Comparison of ENCODE assay signal across 9 mouse cellular contexts in the genomic region with DNA sequence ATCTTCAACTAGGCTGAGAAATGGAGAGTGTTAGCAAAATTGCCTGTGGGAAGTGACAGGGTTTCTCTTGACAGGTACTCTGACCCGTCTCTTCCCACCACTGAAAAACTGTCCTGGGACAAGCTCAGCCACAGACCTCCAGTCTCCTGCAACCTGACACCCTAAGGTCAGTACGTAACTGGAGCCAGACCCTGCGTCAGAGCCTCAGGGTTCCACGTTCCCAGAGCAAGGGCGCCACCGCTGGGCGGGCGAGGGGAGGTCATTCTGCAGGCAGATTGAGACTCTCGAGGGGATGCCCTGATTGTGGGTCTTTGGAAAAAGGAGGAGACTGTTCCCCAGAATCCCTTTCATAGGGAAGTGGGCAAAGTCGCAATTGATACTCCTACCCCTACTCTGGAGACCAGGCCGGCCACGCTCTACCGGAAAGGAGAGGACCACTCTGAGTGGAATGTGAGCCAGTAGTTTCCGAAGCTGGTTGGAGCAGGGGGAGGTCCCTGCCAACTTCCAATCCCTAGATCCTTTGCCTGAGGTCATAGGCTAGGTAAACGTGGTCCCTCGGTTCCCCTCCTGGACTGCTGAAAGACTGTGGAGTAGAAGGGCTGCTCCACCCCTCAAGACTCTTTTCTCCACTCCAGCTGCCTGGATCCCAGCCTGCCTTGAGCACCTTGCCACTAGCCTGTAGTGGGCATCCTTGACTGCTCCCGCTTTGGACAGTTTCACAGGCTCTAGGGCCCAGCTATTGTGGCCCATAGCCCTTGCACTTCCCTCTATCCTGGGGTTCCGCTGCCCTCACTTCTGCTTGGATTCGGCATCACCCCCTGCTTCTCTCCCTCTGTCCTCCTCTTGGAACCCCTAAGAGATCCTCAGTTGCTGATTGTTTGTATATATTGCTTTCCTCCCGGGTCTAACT.
A peak's percentile ranks its signal among the peaks of the same experiment; 100 is the strongest.
DNase-seq lines count a peak whose midpoint lies in the region; ATAC-seq and TF ChIP-seq lines count a peak whose summit lies in the region.
"Had no signal": no experiment of that assay in that cellular context is flagged by ENCODE, and none has a peak within 500 bp of the region (broad histone marks: within the 10 kb centered on the region; RNA-seq: fewer than 3 reads in every experiment).

No protein-coding gene starts in this region.

- intact Hi-C loops in gastrocnemius, postnatal 14 days (cut with DNase I; ENCODE audit: low total_unique reads) = loop anchor here (5.0 kb wide), 1 partner anchor 249 kb away; no protein-coding TSS in a partner anchor

- H3K4me1 ChIP-seq in kidney, adult 2 months (ENCODE audit: control insufficient read depth, insufficient read depth, low read length) = no peaks in the 10 kb centered on the region
- no peaks in the 10 kb centered on the region; the same call in 1 of the 2 replicates for H3K4me1 ChIP-seq in lung, embryonic 15.5 days

- H3K4me3 ChIP-seq in kidney, adult 2 months (ENCODE audit: insufficient read depth, low read depth, low read length) = no peak overlapping the region
- no peak overlapping the region for H3K4me3 ChIP-seq in lung, embryonic 15.5 days
- H3K4me3 ChIP-seq: erythroblast, embryonic 14.5 days had no signal

- no peak for TF ChIP-seq POLR2A in kidney, adult 2 months (IDR thresholded peaks at IDR 0.05; ENCODE audit: low read depth, low read length)

- ATAC-seq in lung, embryonic 15.5 days (ENCODE audit: borderline replicate concordance, extremely low read depth, low FRiP score, low TSS enrichment) = peak; percentile 70; the same call in 1 of the 2 replicates

- DNase-seq in ovary, postnatal 10 days (ENCODE audit: low spot score) = peak; percentile 3
- DNase-seq in ovary, adult 18-20 months (ENCODE audit: low spot score) = no peak
- DNase-seq in brain, adult 2 months (ENCODE audit: low read depth, low spot score) = peak; percentile 4
- peak; percentile 71 for DNase-seq in gastrocnemius, postnatal 14 days
- peak; percentile 23 for DNase-seq in kidney, adult 2 months
- DNase-seq in thymus, postnatal 25 days = peak; percentile 9
- no peak for DNase-seq in frontal cortex, postnatal 10 days (ENCODE audit: low spot score in 2 of 2)

- TF ChIP-seq CTCF in kidney, adult 2 months (conservative IDR thresholded peaks at IDR 0.05; ENCODE audit: insufficient read depth, insufficient read length, low read depth, low read length) = peak; percentile 55

- no peaks in the 10 kb centered on the region; the same call in 1 of the 2 replicates for H3K27me3 ChIP-seq in kidney, adult 2 months (replicated peaks; ENCODE audit: control insufficient read depth, insufficient read depth, low read length)
- H3K27me3 ChIP-seq in lung, embryonic 15.5 days = no peaks in the 10 kb centered on the region

- 0 out of 2 replicates have a peak overlapping the region, but pooled peaks have one; percentile 27 for H3K4me2 ChIP-seq in lung, embryonic 15.5 days

- no peak overlapping the region for H3K27ac ChIP-seq in kidney, adult 2 months (ENCODE audit: insufficient read depth, low read depth, low read length)
- H3K27ac ChIP-seq in lung, embryonic 15.5 days = no peak overlapping the region

- no peaks in the 10 kb centered on the region for H3K9me3 ChIP-seq in lung, embryonic 15.5 days

- H3K36me3 ChIP-seq in kidney, adult 2 months (ENCODE audit: control insufficient read depth, insufficient read depth, low read length) = no peaks in the 10 kb centered on the region
- H3K36me3 ChIP-seq in lung, embryonic 15.5 days = no peaks in the 10 kb centered on the region

- no peak overlapping the region for H3K9ac ChIP-seq in lung, embryonic 15.5 days

- WGBS in kidney, adult 2 months = 17% methylated on average over 20 of the region's 20 CpGs
- 14% methylated on average over 20 of the region's 20 CpGs for WGBS in lung, embryonic 15.5 days

Comparison
In these comparisons a context has a peak if more than half of its experiments do, and no peak if none do; other contexts are left out.
1. DNase-seq: peak in ovary, postnatal 10 days (single experiment), brain, adult 2 months (single experiment), gastrocnemius, postnatal 14 days (single experiment), kidney, adult 2 months (single experiment) and thymus, postnatal 25 days (single experiment); none in ovary, adult 18-20 months (single experiment) and frontal cortex, postnatal 10 days (0 of 2).